Comparison of ENCODE assay signal across 8 mouse cellular contexts in genomic region chr17:65884061-65884669, GRCm38 (mm10). TPM values are rescaled to one million over a fixed set of nuclear protein-coding genes. Genes with fewer than 3 reads are reported as not detected.
A peak's percentile ranks its signal among the peaks of the same experiment; 100 is the strongest.
DNase-seq lines count a peak whose midpoint lies in the region; ATAC-seq and TF ChIP-seq lines count a peak whose summit lies in the region.

No protein-coding gene starts in this region.

- peak overlapping the region; percentile 97 for H3K4me3 ChIP-seq in E14TG2a.4 (replicated peaks; ENCODE audit: low read length)
- peak overlapping the region; percentile 79 for H3K4me3 ChIP-seq in embryonic facial prominence, embryonic 11.5 days (ENCODE audit: low read depth, low read length)
- H3K4me3 ChIP-seq in heart, postnatal 0 days (ENCODE audit: low read depth, low read length): peak overlapping the region; percentile 92
- H3K4me3 ChIP-seq in limb, embryonic 11.5 days (ENCODE audit: low read depth, low read length): peak overlapping the region; percentile 68
- peak overlapping the region; percentile 72 for H3K4me3 ChIP-seq in midbrain, embryonic 15.5 days

- peak overlapping the region; percentile 82 for H3K9ac ChIP-seq in embryonic facial prominence, embryonic 11.5 days (replicated peaks; ENCODE audit: low read length)
- peak overlapping the region; percentile 84 for H3K9ac ChIP-seq in heart, postnatal 0 days (replicated peaks; ENCODE audit: low read depth, low read length)
- H3K9ac ChIP-seq in limb, embryonic 11.5 days (ENCODE audit: low read length): peak overlapping the region; percentile 74
- peak overlapping the region; percentile 79 for H3K9ac ChIP-seq in midbrain, embryonic 15.5 days

- WGBS in embryonic facial prominence, embryonic 11.5 days: under 1% methylated on average over 47 of the region's 56 CpGs
- under 1% methylated on average over 52 of the region's 56 CpGs for WGBS in heart, postnatal 0 days
- under 1% methylated on average over 50 of the region's 56 CpGs for WGBS in limb, embryonic 11.5 days
- under 1% methylated on average over 29 of the region's 56 CpGs for WGBS in midbrain, embryonic 15.5 days

- no peak for TF ChIP-seq EP300 in heart, postnatal 0 days (IDR thresholded peaks at IDR 0.05; ENCODE audit: low read depth)

- H3K27me3 ChIP-seq in E14TG2a.4 (ENCODE audit: insufficient read depth, low read length): no peaks in the 10 kb centered on the region
- no peaks in the 10 kb centered on the region for H3K27me3 ChIP-seq in embryonic facial prominence, embryonic 11.5 days (ENCODE audit: control insufficient read depth, insufficient read depth, low read length)
- no peaks in the 10 kb centered on the region for H3K27me3 ChIP-seq in heart, postnatal 0 days (ENCODE audit: control insufficient read depth, insufficient read depth, low read length)
- no peaks in the 10 kb centered on the region for H3K27me3 ChIP-seq in limb, embryonic 11.5 days (ENCODE audit: control insufficient read depth, insufficient read depth, low read length)
- no peaks in the 10 kb centered on the region for H3K27me3 ChIP-seq in midbrain, embryonic 15.5 days (replicated peaks)

- H3K4me2 ChIP-seq in embryonic facial prominence, embryonic 11.5 days (ENCODE audit: low read depth, low read length): peak overlapping the region; percentile 95
- H3K4me2 ChIP-seq in heart, postnatal 0 days (ENCODE audit: low read depth, low read length): peak overlapping the region; percentile 95
- peak overlapping the region; percentile 85 for H3K4me2 ChIP-seq in limb, embryonic 11.5 days (ENCODE audit: low read depth, severe bottlenecking)
- peak overlapping the region; percentile 74 for H3K4me2 ChIP-seq in midbrain, embryonic 15.5 days

- peaks cover 69% of the 10 kb centered on the region for H3K4me1 ChIP-seq in E14TG2a.4 (replicated peaks; ENCODE audit: low read depth, low read length)
- H3K4me1 ChIP-seq in embryonic facial prominence, embryonic 11.5 days (ENCODE audit: control insufficient read depth, insufficient read depth, low read length): no peaks in the 10 kb centered on the region
- H3K4me1 ChIP-seq in heart, postnatal 0 days (ENCODE audit: control insufficient read depth, insufficient read depth): peaks cover 22% of the 10 kb centered on the region
- H3K4me1 ChIP-seq in limb, embryonic 11.5 days (ENCODE audit: control insufficient read depth, insufficient read depth, low read length): 0 out of 2 replicates have a peak, but pooled peaks cover 6% of the 10 kb centered on the region
- peaks cover 38% of the 10 kb centered on the region for H3K4me1 ChIP-seq in midbrain, embryonic 15.5 days

- no peaks in the 10 kb centered on the region for H3K9me3 ChIP-seq in E14TG2a.4 (ENCODE audit: low read length)
- H3K9me3 ChIP-seq in embryonic facial prominence, embryonic 11.5 days (replicated peaks; ENCODE audit: control insufficient read depth, low read length): no peaks in the 10 kb centered on the region
- no peaks in the 10 kb centered on the region for H3K9me3 ChIP-seq in heart, postnatal 0 days (replicated peaks; ENCODE audit: control insufficient read depth, low read length)
- H3K9me3 ChIP-seq in limb, embryonic 11.5 days (ENCODE audit: control insufficient read depth, low read length): no peaks in the 10 kb centered on the region
- H3K9me3 ChIP-seq in midbrain, embryonic 15.5 days: no peaks in the 10 kb centered on the region

- peak overlapping the region; percentile 79 for H3K27ac ChIP-seq in embryonic facial prominence, embryonic 11.5 days (replicated peaks; ENCODE audit: low read depth, low read length)
- H3K27ac ChIP-seq in heart, postnatal 0 days (ENCODE audit: low read depth): peak overlapping the region; percentile 93
- H3K27ac ChIP-seq in limb, embryonic 11.5 days (replicated peaks; ENCODE audit: low read depth, low read length): peak overlapping the region; percentile 67; the same call in 1 of the 2 replicates
- H3K27ac ChIP-seq in midbrain, embryonic 15.5 days: peak overlapping the region; percentile 92

- no peak for TF ChIP-seq CTCF in E14TG2a.4 (conservative IDR thresholded peaks at IDR 0.05; ENCODE audit: low read length)
- no peak for TF ChIP-seq CTCF in heart, postnatal 0 days (IDR thresholded peaks at IDR 0.05; ENCODE audit: low read depth)

- H3K36me3 ChIP-seq in E14TG2a.4 (ENCODE audit: insufficient read depth, low read length): no peaks in the 10 kb centered on the region; the same call in 1 of the 2 replicates
- H3K36me3 ChIP-seq in embryonic facial prominence, embryonic 11.5 days (replicated peaks; ENCODE audit: control insufficient read depth, insufficient read depth, low read depth, low read length): no peaks in the 10 kb centered on the region
- no peaks in the 10 kb centered on the region for H3K36me3 ChIP-seq in heart, postnatal 0 days (replicated peaks; ENCODE audit: control insufficient read depth, insufficient read depth, low read length)
- no peaks in the 10 kb centered on the region for H3K36me3 ChIP-seq in limb, embryonic 11.5 days (ENCODE audit: control insufficient read depth, insufficient read depth, low read length)
- no peaks in the 10 kb centered on the region for H3K36me3 ChIP-seq in midbrain, embryonic 15.5 days (replicated peaks)

- peak; percentile 36 for DNase-seq in gastrocnemius, adult 18-20 months (ENCODE audit: low spot score)
- no peak for DNase-seq in gastrocnemius, postnatal 25 days
- DNase-seq in embryonic facial prominence, embryonic 11.5 days (ENCODE audit: low spot score): peak; percentile 53
- DNase-seq in heart, postnatal 0 days (ENCODE audit: low spot score): no peak
- DNase-seq in limb, embryonic 11.5 days (ENCODE audit: low spot score): no peak
- DNase-seq in testis, postnatal 14 days (ENCODE audit: low spot score): peak; percentile 80

- ATAC-seq in embryonic facial prominence, embryonic 11.5 days (replicated peaks; ENCODE audit: insufficient number of reproducible peaks, low FRiP score, low TSS enrichment, low read depth): peak; percentile 19
- ATAC-seq in heart, postnatal 0 days (ENCODE audit: insufficient read depth, low read depth): peak; percentile 13
- peak; percentile 27 for ATAC-seq in limb, embryonic 11.5 days (ENCODE audit: insufficient number of reproducible peaks, low FRiP score, low TSS enrichment, low read depth)
- peak; percentile 61 for ATAC-seq in midbrain, embryonic 15.5 days (replicated peaks)

RNA-seq across cellular contexts. Expression of gene Ralbp1, which starts 1.4 kb away (rescaled TPM):
- 10 to 100 TPM; 26.1 to 27.3 TPM for total RNA-seq in gastrocnemius, adult 18-20 months (2021)
- total RNA-seq in gastrocnemius, postnatal 25 days (2021): 10 to 100 TPM; 20.2 to 20.5 TPM
- polyA plus RNA-seq in embryonic facial prominence, embryonic 11.5 days (2014; fragmentation: Nextera tagmentation; extraction: Ambion mirVana): 47.8 and 48.4 TPM in 2 replicates
- total RNA-seq in heart, postnatal 0 days (2014; rRNA removed; ENCODE audit: low replicate concordance): 37.9 and 38.6 TPM in 2 replicates
- 39.0 and 45.8 TPM in 2 replicates for polyA plus RNA-seq in heart, postnatal 0 days (2015; fragmentation: Nextera tagmentation; extraction: Ambion mirVana)
- 52.6 and 55.2 TPM in 2 replicates for polyA plus RNA-seq in limb, embryonic 11.5 days (2014; fragmentation: Nextera tagmentation; extraction: Ambion mirVana)
- 57.6 and 67.4 TPM in 2 replicates for polyA plus RNA-seq in midbrain, embryonic 15.5 days (2015; fragmentation: Nextera tagmentation; extraction: Ambion mirVana)

Comparison
In these comparisons a context has a peak if more than half of its experiments do, and no peak if none do; other contexts are left out.
1. DNase-seq: peak in gastrocnemius, adult 18-20 months (single experiment), embryonic facial prominence, embryonic 11.5 days (single experiment) and testis, postnatal 14 days (single experiment); none in gastrocnemius, postnatal 25 days (single experiment), heart, postnatal 0 days (single experiment) and limb, embryonic 11.5 days (single experiment).
2. Peak in every context shown above with its lines, with median percentiles within 50 percentile points of each other: H3K4me3 ChIP-seq, ATAC-seq, H3K27ac ChIP-seq, H3K4me2 ChIP-seq and H3K9ac ChIP-seq.